Mouse (Mus musculus) ovary, postnatal 36 days (tissue): ENCODE results near the gene Cramp1l.
"Not testable (repeated sequence)": the region's sequence is repeated elsewhere in the genome, so short reads cannot be mapped to it uniquely, and the experiment has no call there.

Experiments
- DNase-seq: peaks from one replicate; pipeline ENCODE4 v3.0.0; 2022; ENCODE audit warnings: low spot score, mixed read lengths

Cramp1l gene

GRCm38 (mm10) chr17:24959371-24959770, 56.2 kb downstream of the Cramp1l start:
- no peak for DNase-seq

GRCm38 (mm10) chr17:24953291-24953690, 62.3 kb downstream of the Cramp1l start:
- no peak for DNase-seq

- no peak for DNase-seq
Measured at GRCm38 (mm10) chr17:24950671-24951070, 64.9 kb downstream of the Cramp1l start.

GRCm38 (mm10) chr17:24948204-24948603, 67.4 kb downstream of the Cramp1l start:
- DNase-seq = no peak

- DNase-seq = not testable (repeated sequence)
Measured at GRCm38 (mm10) chr17:24943589-24943988, 72.0 kb downstream of the Cramp1l start.

- no peak for DNase-seq
Measured at GRCm38 (mm10) chr17:24943036-24943435, 72.6 kb downstream of the Cramp1l start.

- DNase-seq = peak; percentile 26
Measured at GRCm38 (mm10) chr17:24942453-24942852, 73.1 kb downstream of the Cramp1l start.

- DNase-seq = no peak
Measured at GRCm38 (mm10) chr17:24937266-24937665, 78.3 kb downstream of the Cramp1l start.

- DNase-seq = peak; percentile 94
Measured at GRCm38 (mm10) chr17:24936259-24937237, 79.0 kb downstream of the Cramp1l start, which contains the start of gene Mapk8ip3. Gene Mapk8ip3, minus strand, starts transcription at chr17:24936977.

- DNase-seq = no peak
Measured at GRCm38 (mm10) chr17:24935666-24936065, 79.9 kb downstream of the Cramp1l start.

GRCm38 (mm10) chr17:24934926-24935325, 80.7 kb downstream of the Cramp1l start:
- DNase-seq = no peak

- DNase-seq = no peak
Measured at GRCm38 (mm10) chr17:24933163-24933562, 82.4 kb downstream of the Cramp1l start.

- no peak for DNase-seq
Measured at GRCm38 (mm10) chr17:24932431-24932830, 83.2 kb downstream of the Cramp1l start.

- DNase-seq = no peak
Measured at GRCm38 (mm10) chr17:24929506-24929905, 86.1 kb downstream of the Cramp1l start.

- no peak for DNase-seq
Measured at GRCm38 (mm10) chr17:24923246-24923645, 92.3 kb downstream of the Cramp1l start.

- DNase-seq = no peak
Measured at GRCm38 (mm10) chr17:24913984-24914383, 101.6 kb downstream of the Cramp1l start.
